Mouse (Mus musculus): ENCODE results near the gene Vmn1r40.

Vmn1r40 gene

GRCm38 (mm10) chr6:89707240-89707639 is at the start of gene Vmn1r40:
Vmn1r40 (plus strand) TSS chr6:89707540.
- no peak for DNase-seq (ENCODE audit: extremely low read depth, low read depth)

GRCm38 (mm10) chr6:89658342-89658741 is 49.0 kb upstream of the Vmn1r40 start:
- DNase-seq (ENCODE audit: extremely low read depth, low read depth): no peak

- no peak for DNase-seq (ENCODE audit: extremely low read depth, low read depth)
These were observed 48.4 kb upstream of the Vmn1r40 start for GRCm38 (mm10) chr6:89658931-89659330.

- no peak for DNase-seq (ENCODE audit: extremely low read depth, low read depth)
These were observed 47.5 kb upstream of the Vmn1r40 start for GRCm38 (mm10) chr6:89659692-89660423.

GRCm38 (mm10) chr6:89660490-89660889 is 46.9 kb upstream of the Vmn1r40 start:
- DNase-seq (ENCODE audit: extremely low read depth, low read depth): no peak

GRCm38 (mm10) chr6:89662521-89662920 is 44.8 kb upstream of the Vmn1r40 start:
- DNase-seq (ENCODE audit: extremely low read depth, low read depth): no peak

GRCm38 (mm10) chr6:89665155-89665554 is 42.2 kb upstream of the Vmn1r40 start:
- DNase-seq (ENCODE audit: extremely low read depth, low read depth): no peak

- DNase-seq (ENCODE audit: extremely low read depth, low read depth): no peak
These were observed 41.7 kb upstream of the Vmn1r40 start for GRCm38 (mm10) chr6:89665667-89666066.

- DNase-seq (ENCODE audit: extremely low read depth, low read depth): no peak
These were observed 40.4 kb upstream of the Vmn1r40 start for GRCm38 (mm10) chr6:89666976-89667375.

- no peak for DNase-seq (ENCODE audit: extremely low read depth, low read depth)
These were observed 37.8 kb upstream of the Vmn1r40 start for GRCm38 (mm10) chr6:89669556-89669955.

- DNase-seq (ENCODE audit: extremely low read depth, low read depth): no peak
These were observed 35.9 kb upstream of the Vmn1r40 start for GRCm38 (mm10) chr6:89671431-89671830.

GRCm38 (mm10) chr6:89672641-89673040 is 34.7 kb upstream of the Vmn1r40 start:
- no peak for DNase-seq (ENCODE audit: extremely low read depth, low read depth)

GRCm38 (mm10) chr6:89673135-89673780 is 34.1 kb upstream of the Vmn1r40 start:
- no peak for DNase-seq (ENCODE audit: extremely low read depth, low read depth)

GRCm38 (mm10) chr6:89678522-89678921 is 28.8 kb upstream of the Vmn1r40 start:
- no peak for DNase-seq (ENCODE audit: extremely low read depth, low read depth)

GRCm38 (mm10) chr6:89679291-89679835 is 28.0 kb upstream of the Vmn1r40 start:
- DNase-seq (ENCODE audit: extremely low read depth, low read depth): peak; percentile 34

- peak; percentile 27 for DNase-seq (ENCODE audit: extremely low read depth, low read depth)
These were observed 27.2 kb upstream of the Vmn1r40 start for GRCm38 (mm10) chr6:89680155-89680554.

- DNase-seq (ENCODE audit: extremely low read depth, low read depth): no peak
These were observed 23.1 kb upstream of the Vmn1r40 start for GRCm38 (mm10) chr6:89684231-89684630.

GRCm38 (mm10) chr6:89687100-89687499 is 20.2 kb upstream of the Vmn1r40 start:
- no peak for DNase-seq (ENCODE audit: extremely low read depth, low read depth)

GRCm38 (mm10) chr6:89706624-89707023 is 716 bp upstream of the Vmn1r40 start:
- no peak for DNase-seq (ENCODE audit: extremely low read depth, low read depth)

GRCm38 (mm10) chr6:89718051-89718450 is 10.7 kb downstream of the Vmn1r40 start:
- no peak for DNase-seq (ENCODE audit: extremely low read depth, low read depth)

- DNase-seq (ENCODE audit: extremely low read depth, low read depth): no peak
These were observed 33.1 kb downstream of the Vmn1r40 start, which contains the start of gene Vmn1r41 for GRCm38 (mm10) chr6:89740466-89740865. Vmn1r41 (plus strand) TSS chr6:89740766.

GRCm38 (mm10) chr6:89742811-89743210 is 35.5 kb downstream of the Vmn1r40 start:
- DNase-seq (ENCODE audit: extremely low read depth, low read depth): no peak
